Mouse (Mus musculus) midbrain, embryonic 15.5 days (tissue): ENCODE results near the gene Fbxl5. TPM values are rescaled to one million over a fixed set of nuclear protein-coding genes. Genes with fewer than 3 reads are reported as not detected.

ENCODE experiments used
- ATAC-seq: fragments of 200-750 bp; cut with Nextera tagmentation; replicated peaks from 2 replicates; pipeline ENCODE4 v1.8.0; 2017; ENCODE audit warnings: moderate TSS enrichment
- H3K27ac ChIP-seq: fragments of 300-500 bp; sonication (generic); 2 replicates; pipeline ENCODE4 v1.5.1; 2015; ENCODE audit warnings: mild to moderate bottlenecking, inconsistent platforms
- H3K27me3 ChIP-seq: fragments of 300-500 bp; sonication (generic); replicated peaks from 2 replicates; pipeline ENCODE4 v1.6.1; 2015; ENCODE audit warnings: inconsistent platforms
- H3K36me3 ChIP-seq: fragments of 300-500 bp; sonication (generic); replicated peaks from 2 replicates; pipeline ENCODE4 v1.6.1; 2015; ENCODE audit warnings: inconsistent platforms
- H3K4me1 ChIP-seq: fragments of 300-500 bp; sonication (generic); 2 replicates; pipeline ENCODE4 v1.6.1; 2015; ENCODE audit warnings: inconsistent platforms
- H3K4me2 ChIP-seq: fragments of 300-500 bp; sonication (generic); 2 replicates; pipeline ENCODE4 v1.6.1; 2015; ENCODE audit warnings: inconsistent platforms, mild to moderate bottlenecking, moderate library complexity
- H3K4me3 ChIP-seq: fragments of 300-500 bp; sonication (generic); 2 replicates; pipeline ENCODE4 v1.5.1; 2015; ENCODE audit warnings: mild to moderate bottlenecking, inconsistent platforms
- H3K9ac ChIP-seq: fragments of 300-500 bp; sonication (generic); 2 replicates; pipeline ENCODE4 v1.6.1; 2015; ENCODE audit warnings: mild to moderate bottlenecking, inconsistent platforms
- H3K9me3 ChIP-seq: fragments of 300-500 bp; sonication (generic); 2 replicates; pipeline ENCODE4 v1.6.1; 2016; ENCODE audit warnings: inconsistent platforms
- WGBS: fragments of 180-500 bp; shearing (Covaris S2); methylation state at CpG from one replicate; pipeline ENCODE4 v1.1.7; 2015; ENCODE audit warnings: mixed read lengths; 5-methylcytosine and 5-hydroxymethylcytosine counted together
- polyA plus RNA-seq: library from polyadenylated mRNA; unstranded; fragments of >200 nt; fragmentation: Nextera tagmentation; extraction: Ambion mirVana; gene quantifications from 2 replicates; pipeline ENCODE4 v1.2.1, GENCODE M21; 2015

Fbxl5 gene
- polyA plus RNA-seq, 1 experiment from 2014 or later = 77.4 TPM

GRCm38 (mm10) chr5:43771555-43771954 lies 49.9 kb downstream of the Fbxl5 start:
- Histone ChIP-seq H3K9me3 (no peaks in the 10 kb centered on the region), H3K27me3 (no peaks in the 10 kb centered on the region), H3K4me2 (no peak overlapping the region), H3K4me1 (no peaks in the 10 kb centered on the region; the same call in 1 of the 2 replicates), H3K4me3 (no peak overlapping the region), H3K27ac (no peak overlapping the region), H3K36me3 (peaks cover 13% of the 10 kb centered on the region; the same call in 1 of the 2 replicates), H3K9ac (no peak overlapping the region)
- ATAC-seq = no peak
- 90% methylated on average over 3 of the region's 3 CpGs for WGBS

- H3K9me3 ChIP-seq = no peaks in the 10 kb centered on the region
- H3K4me1 ChIP-seq = no peaks in the 10 kb centered on the region
- no peak overlapping the region for H3K9ac ChIP-seq
- no peaks in the 10 kb centered on the region for H3K27me3 ChIP-seq
- WGBS = 94% methylated on average over 3 of the region's 3 CpGs
- ATAC-seq = no peak
- peaks cover 13% of the 10 kb centered on the region; the same call in 1 of the 2 replicates for H3K36me3 ChIP-seq
- H3K4me2 ChIP-seq = no peak overlapping the region
- H3K27ac ChIP-seq = no peak overlapping the region
- no peak overlapping the region for H3K4me3 ChIP-seq
These were observed 50.7 kb downstream of the Fbxl5 start for GRCm38 (mm10) chr5:43770618-43771354.

GRCm38 (mm10) chr5:43749092-43749491 lies 72.3 kb downstream of the Fbxl5 start:
- no peak for ATAC-seq
- 79% methylated on average over 3 of the region's 3 CpGs for WGBS

GRCm38 (mm10) chr5:43748039-43748438 lies 73.4 kb downstream of the Fbxl5 start:
- no peak overlapping the region for H3K4me2 ChIP-seq
- no peak overlapping the region for H3K4me3 ChIP-seq
- H3K27ac ChIP-seq = no peak overlapping the region
- 0 out of 2 replicates have a peak, but pooled peaks cover 5% of the 10 kb centered on the region for H3K36me3 ChIP-seq
- no peaks in the 10 kb centered on the region for H3K4me1 ChIP-seq
- 92% methylated on average over 4 of the region's 4 CpGs for WGBS
- H3K9ac ChIP-seq = no peak overlapping the region
- ATAC-seq = no peak
- no peaks in the 10 kb centered on the region for H3K9me3 ChIP-seq
- no peaks in the 10 kb centered on the region for H3K27me3 ChIP-seq

More at GRCm38 (mm10) chr5:43749092-43749491, 72.3 kb downstream of the Fbxl5 start:
- H3K27me3 ChIP-seq = no peaks in the 10 kb centered on the region
- no peak overlapping the region for H3K27ac ChIP-seq
- H3K4me2 ChIP-seq = no peak overlapping the region
- H3K9me3 ChIP-seq = no peaks in the 10 kb centered on the region
- H3K9ac ChIP-seq = no peak overlapping the region
- 0 out of 2 replicates have a peak, but pooled peaks cover 4% of the 10 kb centered on the region for H3K36me3 ChIP-seq
- no peaks in the 10 kb centered on the region for H3K4me1 ChIP-seq
- H3K4me3 ChIP-seq = no peak overlapping the region

- Histone ChIP-seq H3K4me2 (no peak overlapping the region), H3K9ac (no peak overlapping the region), H3K4me1 (no peaks in the 10 kb centered on the region), H3K27me3 (no peaks in the 10 kb centered on the region), H3K36me3 (0 out of 2 replicates have a peak, but pooled peaks cover 9% of the 10 kb centered on the region), H3K27ac (no peak overlapping the region), H3K4me3 (no peak overlapping the region), H3K9me3 (no peaks in the 10 kb centered on the region)
- no peak for ATAC-seq
- 69% methylated on average over 5 of the region's 5 CpGs for WGBS
These were observed 76.3 kb downstream of the Fbxl5 start for GRCm38 (mm10) chr5:43745156-43745555.

- ATAC-seq = no peak
- no peak overlapping the region for H3K4me3 ChIP-seq
- H3K27ac ChIP-seq = no peak overlapping the region
- H3K4me2 ChIP-seq = no peak overlapping the region
- no peaks in the 10 kb centered on the region for H3K9me3 ChIP-seq
- WGBS = 91% methylated on average over 1 of the region's 1 CpGs
- H3K27me3 ChIP-seq = no peaks in the 10 kb centered on the region
- H3K9ac ChIP-seq = no peak overlapping the region
- H3K4me1 ChIP-seq = no peaks in the 10 kb centered on the region
- 0 out of 2 replicates have a peak, but pooled peaks cover 6% of the 10 kb centered on the region for H3K36me3 ChIP-seq
These were observed 77.3 kb downstream of the Fbxl5 start for GRCm38 (mm10) chr5:43744187-43744586.

- WGBS = 63% methylated on average over 8 of the region's 8 CpGs
- Histone ChIP-seq H3K36me3 (no peaks in the 10 kb centered on the region; the same call in 1 of the 2 replicates), H3K4me1 (no peaks in the 10 kb centered on the region), H3K4me3 (no peak overlapping the region), H3K27ac (no peak overlapping the region), H3K9ac (no peak overlapping the region), H3K27me3 (no peaks in the 10 kb centered on the region), H3K9me3 (no peaks in the 10 kb centered on the region), H3K4me2 (no peak overlapping the region)
- no peak for ATAC-seq
These were observed 89.1 kb downstream of the Fbxl5 start for GRCm38 (mm10) chr5:43732381-43732780.

- no peaks in the 10 kb centered on the region for H3K27me3 ChIP-seq
- H3K36me3 ChIP-seq = no peaks in the 10 kb centered on the region
- no peaks in the 10 kb centered on the region for H3K4me1 ChIP-seq
- no peak overlapping the region for H3K4me3 ChIP-seq
- no peak overlapping the region for H3K9ac ChIP-seq
- H3K4me2 ChIP-seq = no peak overlapping the region
- ATAC-seq = no peak
- H3K27ac ChIP-seq = no peak overlapping the region
- WGBS = 86% methylated on average over 11 of the region's 11 CpGs
- no peaks in the 10 kb centered on the region for H3K9me3 ChIP-seq
These were observed 92.9 kb downstream of the Fbxl5 start for GRCm38 (mm10) chr5:43728375-43729165.

- Histone ChIP-seq H3K9ac (no peak overlapping the region), H3K4me3 (no peak overlapping the region), H3K27ac (no peak overlapping the region), H3K27me3 (no peaks in the 10 kb centered on the region), H3K4me1 (no peaks in the 10 kb centered on the region), H3K9me3 (no peaks in the 10 kb centered on the region), H3K4me2 (no peak overlapping the region), H3K36me3 (0 out of 2 replicates have a peak, but pooled peaks cover 3% of the 10 kb centered on the region)
- ATAC-seq = no peak
- whole genome bisulfite sequencing = 88% methylated on average over 7 of the region's 7 CpGs
These were observed 97.6 kb downstream of the Fbxl5 start for GRCm38 (mm10) chr5:43723830-43724229.

- ATAC-seq = no peak
- Histone ChIP-seq H3K27me3 (no peaks in the 10 kb centered on the region), H3K36me3 (0 out of 2 replicates have a peak, but pooled peaks cover 6% of the 10 kb centered on the region), H3K4me1 (no peaks in the 10 kb centered on the region), H3K4me2 (no peak overlapping the region), H3K9me3 (no peaks in the 10 kb centered on the region), H3K9ac (no peak overlapping the region), H3K4me3 (no peak overlapping the region), H3K27ac (no peak overlapping the region)
- 89% methylated on average over 6 of the region's 6 CpGs for WGBS
These were observed 99.0 kb downstream of the Fbxl5 start for GRCm38 (mm10) chr5:43722452-43722783.

GRCm38 (mm10) chr5:43721538-43722451 lies 99.6 kb downstream of the Fbxl5 start:
- Histone ChIP-seq H3K9ac (no peak overlapping the region), H3K4me1 (no peaks in the 10 kb centered on the region), H3K27me3 (no peaks in the 10 kb centered on the region), H3K36me3 (0 out of 2 replicates have a peak, but pooled peaks cover 6% of the 10 kb centered on the region), H3K9me3 (no peaks in the 10 kb centered on the region), H3K4me3 (no peak overlapping the region), H3K27ac (no peak overlapping the region), H3K4me2 (no peak overlapping the region)
- WGBS = 78% methylated on average over 5 of the region's 5 CpGs
- ATAC-seq = no peak

- no peak overlapping the region for H3K27ac ChIP-seq
- no peaks in the 10 kb centered on the region for H3K27me3 ChIP-seq
- H3K36me3 ChIP-seq = peaks cover 16% of the 10 kb centered on the region; the same call in 1 of the 2 replicates
- ATAC-seq = no peak
- no peaks in the 10 kb centered on the region for H3K4me1 ChIP-seq
- H3K4me2 ChIP-seq = no peak overlapping the region
- H3K4me3 ChIP-seq = no peak overlapping the region
- H3K9me3 ChIP-seq = no peaks in the 10 kb centered on the region
- H3K9ac ChIP-seq = no peak overlapping the region
These were observed 122.2 kb downstream of the Fbxl5 start for GRCm38 (mm10) chr5:43699240-43699639.
